Mouse (Mus musculus) layer of hippocampus, adult 2 months (tissue): ENCODE measurements around the gene Rtp3. TPM values are rescaled to one million over a fixed set of nuclear protein-coding genes. Genes with fewer than 3 reads are reported as not detected.
A peak's percentile ranks its signal among the peaks of the same experiment; 100 is the strongest.

Experiments
- DNase-seq, 2 experiments: peaks; one replicate each; pipeline ENCODE4 v3.0.0; 2022; ENCODE audit warnings: low spot score in 2 of 2
- H3K27ac ChIP-seq: fragments of 200-600 bp; 2 replicates; pipeline ENCODE4 v1.8.1; 2022
- H3K4me3 ChIP-seq: fragments of 200-600 bp; 2 replicates; pipeline ENCODE4 v1.8.1; 2022; ENCODE audit warnings: mild to moderate bottlenecking
- CTCF ChIP-seq: fragments of 200-600 bp; conservative IDR thresholded peaks from 2 replicates; pipeline ENCODE4 v1.8.1; 2022; ENCODE audit warnings: antibody characterized with exemption, mild to moderate bottlenecking, moderate library complexity
- total RNA-seq, 2 experiments: library from RNA; stranded (reverse); gene quantifications; 2 replicates each; pipeline ENCODE4 v1.2.3; 2021

The Rtp3 gene
- total RNA-seq, 2 experiments from 2014 or later, result 0.59 TPM

DNA sequence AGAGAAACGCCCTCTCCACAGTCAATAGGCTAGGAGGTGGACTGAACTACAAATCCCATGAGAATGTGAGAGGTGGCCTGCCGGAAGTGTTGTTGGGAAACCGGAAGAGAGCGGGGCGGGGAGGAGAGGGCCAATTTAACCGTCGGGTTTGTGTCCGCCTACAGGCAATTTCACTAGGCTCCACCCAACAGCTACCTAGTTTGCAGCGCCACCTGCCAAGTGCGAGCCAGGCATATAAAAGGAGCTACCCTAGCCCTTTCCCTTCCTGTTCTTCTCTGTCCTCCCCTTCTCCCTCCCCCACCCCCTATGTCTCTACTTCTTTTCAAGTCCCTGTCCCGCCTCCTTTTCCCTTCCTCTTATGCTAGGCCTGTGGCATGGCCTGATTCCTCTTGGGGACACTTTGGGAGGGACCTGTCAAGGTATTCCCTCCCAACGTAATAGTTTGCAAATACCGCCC lies 4.4 kb upstream of the Rtp3 start:
- H3K27ac ChIP-seq, result peak overlapping the region; percentile 82

DNA sequence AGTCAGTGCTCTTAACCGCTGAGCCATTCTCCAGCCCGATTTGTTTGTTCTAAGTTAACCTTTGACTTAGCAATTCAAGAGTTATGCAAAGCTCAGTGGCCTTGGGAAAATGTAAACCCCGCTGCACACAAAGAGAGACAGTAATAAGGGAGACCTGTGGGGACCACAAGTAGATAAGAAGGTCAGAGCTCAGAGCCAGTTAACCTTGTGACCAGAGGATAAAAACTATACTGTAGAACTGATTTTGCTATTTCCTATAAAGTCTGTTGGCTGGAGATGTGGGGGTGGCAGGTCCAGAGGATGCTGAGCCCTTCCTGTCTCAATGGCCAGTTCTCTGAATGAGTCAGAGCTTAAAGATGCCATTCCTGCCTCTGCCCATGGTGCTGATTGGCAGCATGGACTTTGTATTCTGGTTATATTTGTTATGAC lies 2.9 kb upstream of the Rtp3 start:
- TF ChIP-seq CTCF, result no peak
- no peak for DNase-seq
- H3K27ac ChIP-seq, result no peak overlapping the region
- no peak overlapping the region for H3K4me3 ChIP-seq

More for the DNA sequence above, 4.4 kb upstream of the Rtp3 start:
- peak; percentile 76 to 81 for DNase-seq
- TF ChIP-seq CTCF, result peak; percentile 53
- H3K4me3 ChIP-seq, result peak overlapping the region; percentile 56

DNA sequence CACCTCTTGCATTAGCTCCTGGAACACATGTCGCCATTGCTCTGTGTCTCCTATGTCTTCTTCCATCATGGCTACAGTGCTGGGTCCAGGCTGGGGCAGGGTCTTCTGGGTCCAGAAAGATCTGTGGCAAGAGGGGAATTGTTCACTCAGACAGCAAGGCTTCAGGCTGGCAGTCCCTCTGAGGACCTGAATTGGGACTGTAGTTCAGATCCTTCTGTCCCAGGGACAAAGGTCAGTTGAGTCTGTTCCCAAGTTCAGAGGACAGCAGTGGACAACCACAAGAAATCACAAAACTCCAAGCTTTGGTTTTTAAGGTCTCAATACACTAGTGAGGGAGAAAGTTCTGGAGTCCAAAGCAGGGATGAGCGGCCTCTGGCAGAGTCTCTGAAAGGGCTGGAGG lies 840 bp downstream of the Rtp3 start:
- peak overlapping the region; percentile 6; the same call in 1 of the 2 replicates for H3K27ac ChIP-seq
- TF ChIP-seq CTCF, result no peak
- no peak overlapping the region for H3K4me3 ChIP-seq
- no peak for DNase-seq

DNA sequence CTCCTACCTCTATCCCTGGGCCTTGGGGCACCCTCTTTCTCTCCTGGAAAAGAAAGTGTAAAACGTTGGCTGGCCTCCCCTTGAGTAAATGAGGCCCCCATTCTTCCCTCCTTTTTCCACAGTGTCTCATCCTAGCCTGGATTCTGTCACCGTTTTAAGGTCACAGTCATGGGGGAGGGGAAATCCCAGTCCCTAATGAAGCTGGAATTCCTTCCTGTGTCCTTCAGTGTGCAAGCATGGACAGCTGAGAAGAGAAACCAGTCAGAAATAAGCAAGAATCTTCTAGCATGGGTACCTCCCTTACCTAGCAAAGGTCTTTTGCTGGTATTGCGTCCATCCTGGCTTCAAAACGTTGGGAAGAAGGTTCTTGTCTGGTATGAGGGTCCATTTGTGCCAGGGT lies 1.2 kb downstream of the Rtp3 start:
- no peak overlapping the region for H3K4me3 ChIP-seq
- no peak for DNase-seq
- no peak for TF ChIP-seq CTCF
- no peak overlapping the region for H3K27ac ChIP-seq

DNA sequence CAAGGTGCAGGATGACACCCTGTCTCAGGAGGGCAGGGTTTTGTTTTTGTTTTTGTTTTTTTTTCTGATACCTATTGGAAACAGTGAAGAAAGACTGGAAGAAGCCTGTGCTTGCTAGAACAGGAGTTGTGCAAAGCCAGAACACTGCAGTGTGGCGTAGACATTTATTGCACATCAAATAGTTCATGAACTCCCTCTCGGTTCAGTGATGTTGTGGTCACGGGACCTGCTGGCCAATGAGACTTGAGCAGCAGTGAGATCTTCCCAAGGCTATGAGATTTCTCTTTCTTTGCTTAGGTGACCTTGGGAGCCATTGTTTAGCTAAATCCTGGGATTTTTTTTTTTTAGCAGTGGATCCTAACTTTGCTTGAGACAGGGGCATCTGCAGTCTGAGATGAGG lies 2.3 kb downstream of the Rtp3 start:
- no peak overlapping the region for H3K4me3 ChIP-seq
- no peak for DNase-seq

GRCm38 (mm10) chr9:110987331-110987730 lies 3.1 kb downstream of the Rtp3 start:
- H3K27ac ChIP-seq, result no peak overlapping the region
- DNase-seq, result no peak
- H3K4me3 ChIP-seq, result no peak overlapping the region
- TF ChIP-seq CTCF, result no peak

More for the DNA sequence above, 2.3 kb downstream of the Rtp3 start:
- H3K27ac ChIP-seq, result no peak overlapping the region
- no peak for TF ChIP-seq CTCF

DNA sequence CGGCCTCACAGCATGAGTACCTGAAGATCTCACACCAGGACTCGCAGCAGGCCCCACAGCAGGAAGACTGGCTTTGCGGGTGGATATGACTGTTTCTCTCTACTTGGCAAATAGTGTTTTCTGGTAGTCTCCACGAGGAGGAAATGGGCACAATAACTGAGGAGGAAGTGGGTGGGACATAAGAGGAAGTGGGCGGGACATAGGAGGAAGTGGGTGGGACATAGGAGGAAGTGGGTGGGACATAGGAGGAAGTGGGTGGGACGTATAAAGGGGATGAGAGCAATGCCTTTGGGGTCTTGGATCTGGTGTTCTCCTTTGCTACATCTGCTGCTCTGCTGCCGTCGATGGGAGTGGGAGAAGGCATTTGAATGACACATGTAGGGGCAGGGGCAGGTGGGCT lies 4.4 kb downstream of the Rtp3 start:
- no peak for DNase-seq
- no peak for TF ChIP-seq CTCF

DNA sequence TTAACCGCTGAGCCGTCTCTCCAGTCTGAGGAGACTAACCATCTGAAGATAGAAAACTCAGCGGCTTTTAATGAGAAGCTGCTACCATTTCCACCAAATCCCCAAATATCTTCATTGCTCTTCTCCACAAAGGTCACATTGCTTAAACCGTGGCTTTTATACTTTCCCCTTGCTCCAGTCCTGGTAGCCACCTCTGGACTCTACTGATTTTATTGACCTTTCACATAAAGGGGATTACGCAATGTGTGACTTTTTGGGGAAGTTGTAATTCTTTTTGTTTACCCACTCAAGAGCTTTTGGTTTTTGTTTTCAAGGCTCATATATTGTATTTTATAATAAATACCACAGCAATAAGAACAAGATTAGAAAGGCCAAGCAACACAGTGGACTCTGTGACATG lies 4.8 kb downstream of the Rtp3 start:
- TF ChIP-seq CTCF, result no peak
- no peak overlapping the region for H3K4me3 ChIP-seq
- no peak for DNase-seq
- H3K27ac ChIP-seq, result no peak overlapping the region

More for the DNA sequence above, 4.4 kb downstream of the Rtp3 start:
- H3K4me3 ChIP-seq, result no peak overlapping the region
- H3K27ac ChIP-seq, result no peak overlapping the region

DNA sequence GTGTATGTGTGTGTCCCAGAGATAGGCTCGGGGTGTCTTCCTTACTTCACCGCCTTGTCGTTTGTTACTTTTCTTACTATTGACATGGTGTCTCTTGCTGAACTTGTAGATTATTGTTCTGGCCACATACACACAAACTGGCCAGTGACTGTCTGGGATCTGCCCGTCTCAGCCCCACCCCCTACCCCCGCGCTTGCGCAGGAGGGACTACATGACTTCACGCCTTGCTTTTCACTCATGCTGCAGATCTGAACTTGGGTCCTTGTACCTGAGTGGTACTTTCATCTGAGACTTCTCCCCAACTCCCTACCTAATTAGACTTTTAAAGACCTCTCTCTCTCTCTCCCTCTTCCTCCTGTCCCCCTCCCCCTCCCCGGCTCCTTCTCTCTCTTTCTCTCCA lies 6.3 kb downstream of the Rtp3 start:
- Histone ChIP-seq H3K27ac (no peak overlapping the region), H3K4me3 (no peak overlapping the region)
- DNase-seq, result no peak

DNA sequence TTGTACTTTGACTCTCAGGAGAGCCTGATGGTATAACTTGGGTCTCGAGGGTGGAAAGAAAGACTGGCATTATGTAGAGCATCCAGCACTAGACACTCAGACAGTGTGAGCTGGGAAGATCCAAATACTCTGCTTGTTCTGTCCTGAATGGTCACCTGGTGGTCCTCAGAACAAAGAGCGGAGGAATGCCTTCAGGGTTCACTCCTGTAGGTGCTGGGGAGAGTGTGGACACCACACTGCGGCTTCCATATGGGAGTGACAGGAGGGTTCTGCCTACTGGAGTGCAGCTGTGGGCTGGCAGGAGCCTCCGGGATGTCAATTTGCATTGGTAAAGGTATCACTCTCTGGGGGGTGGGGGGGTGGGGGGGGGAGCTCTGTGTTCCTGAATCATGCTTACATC lies 8.0 kb downstream of the Rtp3 start:
- DNase-seq, result no peak
- Histone ChIP-seq H3K4me3 (no peak overlapping the region), H3K27ac (no peak overlapping the region)
- no peak for TF ChIP-seq CTCF

More for the DNA sequence above, 6.3 kb downstream of the Rtp3 start:
- no peak for TF ChIP-seq CTCF

- DNase-seq, result no peak
- no peak overlapping the region for H3K4me3 ChIP-seq
- no peak overlapping the region for H3K27ac ChIP-seq
- TF ChIP-seq CTCF, result no peak
These were observed 11.0 kb downstream of the Rtp3 start for GRCm38 (mm10) chr9:110979411-110979810.

GRCm38 (mm10) chr9:110965910-110966231 lies 24.5 kb downstream of the Rtp3 start:
- TF ChIP-seq CTCF, result no peak
- Histone ChIP-seq H3K4me3 (no peak overlapping the region), H3K27ac (no peak overlapping the region)
- no peak for DNase-seq

- H3K27ac ChIP-seq, result no peak overlapping the region
- no peak overlapping the region for H3K4me3 ChIP-seq
- no peak for DNase-seq
- no peak for TF ChIP-seq CTCF
These were observed 25.1 kb downstream of the Rtp3 start for GRCm38 (mm10) chr9:110965062-110965909.

DNA sequence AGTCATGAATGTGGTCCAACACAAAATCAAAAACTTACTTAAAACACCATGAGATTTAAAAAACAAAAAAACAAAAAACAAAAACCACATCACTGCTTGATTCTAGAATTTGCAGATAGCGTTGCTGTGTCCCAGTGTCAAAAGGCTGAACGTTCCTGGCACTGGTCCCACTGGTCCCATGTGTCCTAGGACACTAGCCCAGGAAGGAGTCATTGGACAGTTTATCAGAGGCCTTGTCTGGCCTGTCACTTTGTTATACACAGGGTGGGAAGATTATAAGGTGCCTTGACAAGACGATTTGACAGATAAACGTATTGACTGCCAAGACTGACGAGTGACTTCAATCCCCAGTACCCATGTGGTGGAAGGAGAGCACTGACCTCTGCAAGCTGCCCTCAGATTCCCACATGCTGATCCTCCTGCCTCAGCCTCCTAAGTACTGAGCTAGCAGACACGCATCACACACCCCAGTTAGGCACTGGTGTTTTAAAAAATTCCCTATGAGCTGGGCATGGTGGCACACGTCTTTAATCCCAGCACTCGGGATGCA lies 26.7 kb downstream of the Rtp3 start:
- Histone ChIP-seq H3K4me3 (no peak overlapping the region), H3K27ac (no peak overlapping the region)
- no peak for DNase-seq
- TF ChIP-seq CTCF, result no peak
